Mouse (Mus musculus) neural tube, embryonic 15.5 days (tissue): ENCODE data around the gene Ankrd35. TPM values are rescaled to one million over a fixed set of nuclear protein-coding genes. Genes with fewer than 3 reads are reported as not detected.
"Not testable (repeated sequence)": the region's sequence is repeated elsewhere in the genome, so short reads cannot be mapped to it uniquely, and the experiment has no call there.

ENCODE experiments used
- ATAC-seq: fragments of 200-750 bp; cut with Nextera tagmentation; 2 replicates; pipeline ENCODE4 v1.8.0; 2017; ENCODE audit warnings: mild to moderate bottlenecking, moderate TSS enrichment, moderate library complexity; ENCODE audit not compliant: low FRiP score
- H3K27ac ChIP-seq: fragments of 300-500 bp; sonication (generic); replicated peaks from 2 replicates; pipeline ENCODE4 v1.5.1; 2015; ENCODE audit warnings: mild to moderate bottlenecking, inconsistent platforms
- H3K27me3 ChIP-seq: fragments of 300-500 bp; sonication (generic); replicated peaks from 2 replicates; pipeline ENCODE4 v1.6.1; 2015; ENCODE audit warnings: inconsistent platforms
- H3K36me3 ChIP-seq: fragments of 300-500 bp; sonication (generic); 2 replicates; pipeline ENCODE4 v1.6.1; 2015; ENCODE audit warnings: inconsistent platforms
- H3K4me1 ChIP-seq: fragments of 300-500 bp; sonication (generic); 2 replicates; pipeline ENCODE4 v1.6.1; 2015; ENCODE audit warnings: inconsistent platforms
- H3K4me2 ChIP-seq: fragments of 300-500 bp; sonication (generic); 2 replicates; pipeline ENCODE4 v1.6.1; 2015; ENCODE audit warnings: inconsistent platforms, mild to moderate bottlenecking, moderate library complexity
- H3K4me3 ChIP-seq: fragments of 300-500 bp; sonication (generic); replicated peaks from 2 replicates; pipeline ENCODE4 v1.5.1; 2015; ENCODE audit warnings: mild to moderate bottlenecking, inconsistent platforms
- H3K9ac ChIP-seq: fragments of 300-500 bp; sonication (generic); replicated peaks from 2 replicates; pipeline ENCODE4 v1.6.1; 2015; ENCODE audit warnings: mild to moderate bottlenecking, inconsistent platforms
- H3K9me3 ChIP-seq: fragments of 300-500 bp; sonication (generic); replicated peaks from 2 replicates; pipeline ENCODE4 v1.6.1; 2016; ENCODE audit warnings: inconsistent platforms
- WGBS: fragments of 180-500 bp; shearing (Covaris S2); methylation state at CpG from one replicate; pipeline ENCODE4 v1.1.7; 2015; ENCODE audit warnings: mixed read lengths; 5-methylcytosine and 5-hydroxymethylcytosine counted together
- polyA plus RNA-seq: library from polyadenylated mRNA; unstranded; fragments of >200 nt; fragmentation: Nextera tagmentation; extraction: Ambion mirVana; gene quantifications from 2 replicates; pipeline ENCODE4 v1.2.1, GENCODE M21; 2015

The Ankrd35 gene
- polyA plus RNA-seq, 1 experiment from 2014 or later = 2.3 TPM

GRCm38 (mm10) chr3:96737995-96738394 lies 68.1 kb downstream of the Ankrd35 start:
- 93% methylated on average over 1 of the region's 1 CpGs for WGBS
- ATAC-seq = no peak
- no peak overlapping the region for H3K27ac ChIP-seq

GRCm38 (mm10) chr3:96740279-96740678 lies 70.3 kb downstream of the Ankrd35 start:
- not testable (repeated sequence) for H3K4me1 ChIP-seq, H3K4me2 ChIP-seq, H3K27ac ChIP-seq, H3K27me3 ChIP-seq, H3K9ac ChIP-seq, H3K4me3 ChIP-seq, H3K36me3 ChIP-seq, ATAC-seq, H3K9me3 ChIP-seq

More at GRCm38 (mm10) chr3:96737995-96738394, 68.1 kb downstream of the Ankrd35 start:
- H3K27me3 ChIP-seq = no peaks in the 10 kb centered on the region
- H3K4me2 ChIP-seq = no peak overlapping the region
- peaks cover 2% of the 10 kb centered on the region; the same call in 1 of the 2 replicates for H3K4me1 ChIP-seq
- H3K4me3 ChIP-seq = no peak overlapping the region
- no peak overlapping the region for H3K9ac ChIP-seq
- H3K9me3 ChIP-seq = no peaks in the 10 kb centered on the region
- no peaks in the 10 kb centered on the region for H3K36me3 ChIP-seq

Other genes starting within 250 kb of the Ankrd35 start
- gene BC107364, start 217.8 kb upstream of the Ankrd35 start, polyA plus RNA-seq = not detected in 2 replicates
- gene Hfe2, start 145.0 kb upstream of the Ankrd35 start, polyA plus RNA-seq = 2.4 and 3.0 TPM in 2 replicates
- 52.5 and 72.5 TPM in 2 replicates for gene Txnip, start 112.2 kb upstream of the Ankrd35 start, polyA plus RNA-seq
- 1.8 TPM in 2 replicates for gene Gm16253, start 93.1 kb upstream of the Ankrd35 start, polyA plus RNA-seq
- 35.2 and 35.8 TPM in 2 replicates for gene Polr3gl, start 76.0 kb upstream of the Ankrd35 start, polyA plus RNA-seq
- gene Ankrd34a, start 73.5 kb upstream of the Ankrd35 start, polyA plus RNA-seq = 18.6 and 21.0 TPM in 2 replicates
- gene Lix1l, start 69.0 kb upstream of the Ankrd35 start, polyA plus RNA-seq = 5.6 and 6.3 TPM in 2 replicates
- gene Rbm8a, start 40.2 kb upstream of the Ankrd35 start, polyA plus RNA-seq = 108 and 109 TPM in 2 replicates
- gene Pex11b, start 34.8 kb upstream of the Ankrd35 start, polyA plus RNA-seq = 58.8 and 64.9 TPM in 2 replicates
- gene Gm42957, start 34.7 kb upstream of the Ankrd35 start, polyA plus RNA-seq = 0.06 and 0.20 TPM in 2 replicates
- 1.3 and 1.4 TPM in 2 replicates for gene Itga10, start 24.5 kb upstream of the Ankrd35 start, polyA plus RNA-seq
- 36.2 and 39.4 TPM in 2 replicates for gene Pias3, start 26.3 kb downstream of the Ankrd35 start, polyA plus RNA-seq
- 20.0 and 24.7 TPM in 2 replicates for gene Nudt17, start 38.4 kb downstream of the Ankrd35 start, polyA plus RNA-seq
- gene Polr3c, start 57.5 kb downstream of the Ankrd35 start, polyA plus RNA-seq = 31.5 and 35.7 TPM in 2 replicates
- gene Rnf115, start 57.5 kb downstream of the Ankrd35 start, polyA plus RNA-seq = 76.7 and 77.9 TPM in 2 replicates
- 0.12 and 0.34 TPM in 2 replicates for gene Pdzk1, start 159.2 kb downstream of the Ankrd35 start, polyA plus RNA-seq
- gene Cd160, start 159.2 kb downstream of the Ankrd35 start, polyA plus RNA-seq = 0.19 and 6.5 TPM in 2 replicates
- 3.0 and 4.4 TPM in 2 replicates for gene Gja5, start 234.6 kb downstream of the Ankrd35 start, polyA plus RNA-seq
- 37.7 and 39.2 TPM in 2 replicates for gene Gpr89, start 235.2 kb downstream of the Ankrd35 start, polyA plus RNA-seq